ENCODE assay signal across 12 mouse cellular contexts in genomic region chr14:46661118-46661791, GRCm38 (mm10).
DNase-seq lines count a peak whose midpoint lies in the region; ATAC-seq and TF ChIP-seq lines count a peak whose summit lies in the region.
"Had no signal": no experiment of that assay in that cellular context is flagged by ENCODE, and none has a peak within 500 bp of the region (broad histone marks: within the 10 kb centered on the region; RNA-seq: fewer than 3 reads in every experiment).

No protein-coding gene starts in this region.

- H3K27ac ChIP-seq in hindbrain, embryonic 14.5 days = no peak overlapping the region
- H3K27ac ChIP-seq in hindbrain, embryonic 12.5 days = no peak overlapping the region
- no peak overlapping the region; the same call in 1 of the 2 replicates for H3K27ac ChIP-seq in forebrain, postnatal 0 days (ENCODE audit: low read depth, low read length)
- H3K27ac ChIP-seq: limb, embryonic 12.5 days had no signal

- ATAC-seq in hindbrain, embryonic 14.5 days (ENCODE audit: low FRiP score) = 0 out of 2 replicates have a peak, but pooled peaks have one; percentile 16
- ATAC-seq in hindbrain, embryonic 12.5 days (ENCODE audit: low FRiP score) = no peak; the same call in 1 of the 2 replicates
- peak; percentile 80 for ATAC-seq in forebrain, postnatal 0 days
- no peak for ATAC-seq in cerebellum, adult (ENCODE audit: insufficient number of reproducible peaks, low FRiP score, low TSS enrichment)

- H3K4me2 ChIP-seq in hindbrain, embryonic 14.5 days (replicated peaks) = no peak overlapping the region
- H3K4me2 ChIP-seq in hindbrain, embryonic 12.5 days (replicated peaks) = no peak overlapping the region
- H3K4me2 ChIP-seq in forebrain, postnatal 0 days (ENCODE audit: low read depth) = no peak overlapping the region
- H3K4me2 ChIP-seq: limb, embryonic 12.5 days had no signal

- no peak for DNase-seq in hindbrain, embryonic 14.5 days (ENCODE audit: low spot score)
- DNase-seq in retina, embryonic 14.5 days (ENCODE audit: low spot score) = peak; percentile 35
- DNase-seq in retina, postnatal 1 day = no peak
- DNase-seq in forebrain, postnatal 0 days = peak; percentile 35
- peak; percentile 18 for DNase-seq in telencephalon, adult 2 months (ENCODE audit: low read depth, low spot score)
- no peak for DNase-seq in thymus, postnatal 14 days
- DNase-seq: cerebellum, adult 9-10 months; kidney, postnatal 36 days; thymus, adult 2 months had no signal

- H3K9ac ChIP-seq in hindbrain, embryonic 14.5 days = no peak overlapping the region
- no peak overlapping the region for H3K9ac ChIP-seq in hindbrain, embryonic 12.5 days
- H3K9ac ChIP-seq in forebrain, postnatal 0 days = no peak overlapping the region
- H3K9ac ChIP-seq: limb, embryonic 12.5 days had no signal

- no peaks in the 10 kb centered on the region for H3K9me3 ChIP-seq in hindbrain, embryonic 14.5 days (ENCODE audit: control insufficient read depth, low read length)
- no peaks in the 10 kb centered on the region for H3K9me3 ChIP-seq in hindbrain, embryonic 12.5 days (replicated peaks)
- H3K9me3 ChIP-seq in forebrain, postnatal 0 days (ENCODE audit: low read length) = no peaks in the 10 kb centered on the region
- H3K9me3 ChIP-seq: limb, embryonic 12.5 days had no signal

- H3K4me1 ChIP-seq in hindbrain, embryonic 14.5 days (replicated peaks; ENCODE audit: control insufficient read depth, insufficient read depth, low read length) = peaks cover 14% of the 10 kb centered on the region
- H3K4me1 ChIP-seq in hindbrain, embryonic 12.5 days = peaks cover 15% of the 10 kb centered on the region
- H3K4me1 ChIP-seq in forebrain, postnatal 0 days (ENCODE audit: insufficient read depth) = no peaks in the 10 kb centered on the region

- no peaks in the 10 kb centered on the region for H3K36me3 ChIP-seq in hindbrain, embryonic 14.5 days (replicated peaks; ENCODE audit: control insufficient read depth, insufficient read depth)
- H3K36me3 ChIP-seq in hindbrain, embryonic 12.5 days = no peaks in the 10 kb centered on the region
- no peaks in the 10 kb centered on the region for H3K36me3 ChIP-seq in forebrain, postnatal 0 days (ENCODE audit: insufficient read depth)
- H3K36me3 ChIP-seq: limb, embryonic 12.5 days had no signal

- WGBS in hindbrain, embryonic 14.5 days = 30% methylated on average over 3 of the region's 3 CpGs
- WGBS in hindbrain, embryonic 12.5 days = 26% methylated on average over 3 of the region's 3 CpGs
- 29% methylated on average over 3 of the region's 3 CpGs for WGBS in forebrain, postnatal 0 days

- no peaks in the 10 kb centered on the region for H3K27me3 ChIP-seq in hindbrain, embryonic 14.5 days (ENCODE audit: control insufficient read depth, insufficient read depth, low read length)
- peaks cover 3% of the 10 kb centered on the region; the same call in 1 of the 2 replicates for H3K27me3 ChIP-seq in hindbrain, embryonic 12.5 days
- H3K27me3 ChIP-seq in forebrain, postnatal 0 days (ENCODE audit: insufficient read depth, low read length) = no peaks in the 10 kb centered on the region; the same call in 1 of the 2 replicates

- no peak overlapping the region for H3K4me3 ChIP-seq in hindbrain, embryonic 14.5 days (replicated peaks; ENCODE audit: low read length)
- H3K4me3 ChIP-seq in hindbrain, embryonic 12.5 days = no peak overlapping the region
- H3K4me3 ChIP-seq in forebrain, postnatal 0 days (ENCODE audit: low read depth, low read length) = no peak overlapping the region
- H3K4me3 ChIP-seq: limb, embryonic 12.5 days had no signal

- no peak for TF ChIP-seq CTCF in forebrain, postnatal 0 days (IDR thresholded peaks at IDR 0.05; ENCODE audit: low read depth)

Comparison
In these comparisons a context has a peak if more than half of its experiments do, and no peak if none do; other contexts are left out.
1. ATAC-seq: peak in hindbrain, embryonic 14.5 days (single experiment) and forebrain, postnatal 0 days (single experiment); none in hindbrain, embryonic 12.5 days (single experiment) and cerebellum, adult (single experiment).
2. DNase-seq: peak in retina, embryonic 14.5 days (single experiment), forebrain, postnatal 0 days (single experiment) and telencephalon, adult 2 months (single experiment); none in hindbrain, embryonic 14.5 days (single experiment), retina, postnatal 1 day (single experiment) and thymus, postnatal 14 days (single experiment).